ENCODE assay signal across 9 mouse cellular contexts in the genomic region with DNA sequence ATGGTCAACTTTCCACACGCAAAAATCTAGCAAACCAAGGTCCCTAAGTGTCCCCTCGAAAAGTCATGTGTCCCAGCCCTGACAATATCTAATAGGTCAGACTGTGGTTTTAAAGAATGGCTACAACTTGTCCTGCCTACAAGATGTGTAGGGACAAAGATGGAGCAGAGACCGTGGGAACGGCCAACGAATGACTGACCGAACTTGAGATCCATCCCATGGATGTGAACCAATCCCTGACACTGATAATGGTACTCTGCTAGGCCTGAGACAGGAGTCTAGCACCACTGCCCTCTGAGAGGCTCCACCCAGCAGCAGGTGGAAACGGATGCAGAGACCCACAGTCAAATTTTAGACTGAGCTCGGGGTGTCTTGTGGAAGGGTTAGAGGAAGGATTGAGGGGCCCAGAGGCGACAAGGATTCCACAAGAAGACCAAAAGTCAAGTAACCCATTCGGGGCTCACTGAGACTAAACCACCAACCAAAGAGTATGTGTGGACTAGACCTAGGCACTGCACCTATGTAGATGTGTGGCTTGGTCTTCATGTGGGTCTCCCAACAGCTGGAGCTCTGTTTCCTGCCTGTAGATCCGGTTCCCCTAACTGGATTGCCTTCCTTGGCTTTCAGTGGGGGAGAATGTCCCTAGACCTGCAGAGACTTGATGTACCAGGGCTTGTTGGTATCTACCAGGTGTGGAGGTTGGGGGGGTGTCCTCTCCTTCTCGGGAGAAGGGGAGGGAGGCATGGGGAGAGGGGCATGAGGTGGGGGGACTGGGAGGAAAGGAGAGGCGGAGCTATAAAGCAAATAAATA. TPM values are rescaled to one million over a fixed set of nuclear protein-coding genes. Genes with fewer than 3 reads are reported as not detected.
DNase-seq lines count a peak whose midpoint lies in the region; ATAC-seq lines count a peak whose summit lies in the region.
"Had no signal": no experiment of that assay in that cellular context is flagged by ENCODE, and none has a peak within 500 bp of the region (broad histone marks: within the 10 kb centered on the region; RNA-seq: fewer than 3 reads in every experiment).

No protein-coding gene starts in this region.

- ATAC-seq in liver, embryonic 11.5 days (replicated peaks; ENCODE audit: low FRiP score), result no peak
- no peak for ATAC-seq in embryonic facial prominence, embryonic 11.5 days (replicated peaks; ENCODE audit: insufficient number of reproducible peaks, low FRiP score, low TSS enrichment, low read depth)
- ATAC-seq in intestine, embryonic 14.5 days (replicated peaks; ENCODE audit: low FRiP score, low TSS enrichment, low read depth), result no peak
- no peak for ATAC-seq in neural tube, embryonic 12.5 days (ENCODE audit: low FRiP score, low read depth)
- no peak for ATAC-seq in erythroid progenitor cell, adult 5-6 weeks (replicated peaks; ENCODE audit: low FRiP score, poor library complexity, severe bottlenecking)

- H3K9ac ChIP-seq in liver, embryonic 11.5 days (ENCODE audit: low read depth, low read length), result peak overlapping the region; percentile 67
- peak overlapping the region; percentile 57 for H3K9ac ChIP-seq in embryonic facial prominence, embryonic 11.5 days (replicated peaks; ENCODE audit: low read length)
- peak overlapping the region; percentile 56; the same call in 1 of the 2 replicates for H3K9ac ChIP-seq in intestine, embryonic 14.5 days (ENCODE audit: low read length)
- H3K9ac ChIP-seq in neural tube, embryonic 12.5 days, result peak overlapping the region; percentile 70

- peak overlapping the region; percentile 71 for H3K4me3 ChIP-seq in liver, embryonic 11.5 days (ENCODE audit: low read depth, low read length)
- peak overlapping the region; percentile 59 for H3K4me3 ChIP-seq in embryonic facial prominence, embryonic 11.5 days (ENCODE audit: low read depth, low read length)
- peak overlapping the region; percentile 87 for H3K4me3 ChIP-seq in intestine, embryonic 14.5 days (ENCODE audit: low read depth, low read length)
- peak overlapping the region; percentile 58 for H3K4me3 ChIP-seq in neural tube, embryonic 12.5 days

- H3K4me2 ChIP-seq in liver, embryonic 11.5 days, result peak overlapping the region; percentile 96
- H3K4me2 ChIP-seq in embryonic facial prominence, embryonic 11.5 days (ENCODE audit: low read depth, low read length), result peak overlapping the region; percentile 77
- peak overlapping the region; percentile 65 for H3K4me2 ChIP-seq in intestine, embryonic 14.5 days (ENCODE audit: low read length)
- H3K4me2 ChIP-seq in neural tube, embryonic 12.5 days (replicated peaks), result peak overlapping the region; percentile 78

- H3K27ac ChIP-seq in liver, embryonic 11.5 days (ENCODE audit: low read depth, low read length), result 0 out of 2 replicates have a peak overlapping the region, but pooled peaks have one; percentile 17
- no peak overlapping the region for H3K27ac ChIP-seq in embryonic facial prominence, embryonic 11.5 days (replicated peaks; ENCODE audit: low read depth, low read length)
- H3K27ac ChIP-seq in intestine, embryonic 14.5 days (ENCODE audit: low read depth), result peak overlapping the region; percentile 83
- H3K27ac ChIP-seq in neural tube, embryonic 12.5 days, result no peak overlapping the region

- H3K4me1 ChIP-seq in liver, embryonic 11.5 days (replicated peaks; ENCODE audit: control insufficient read depth, insufficient read depth, low read length), result peaks cover 25% of the 10 kb centered on the region
- no peaks in the 10 kb centered on the region for H3K4me1 ChIP-seq in embryonic facial prominence, embryonic 11.5 days (ENCODE audit: control insufficient read depth, insufficient read depth, low read length)
- H3K4me1 ChIP-seq in intestine, embryonic 14.5 days (replicated peaks; ENCODE audit: control insufficient read depth, insufficient read depth, low read length), result peaks cover 9% of the 10 kb centered on the region
- peaks cover 21% of the 10 kb centered on the region for H3K4me1 ChIP-seq in neural tube, embryonic 12.5 days

- 51% methylated on average over 13 of the region's 13 CpGs for WGBS in liver, embryonic 11.5 days
- WGBS in embryonic facial prominence, embryonic 11.5 days, result 58% methylated on average over 13 of the region's 13 CpGs
- 59% methylated on average over 13 of the region's 13 CpGs for WGBS in intestine, embryonic 14.5 days
- 62% methylated on average over 13 of the region's 13 CpGs for WGBS in neural tube, embryonic 12.5 days

- no peak for DNase-seq in liver, embryonic 11.5 days (ENCODE audit: low spot score)
- no peak for DNase-seq in liver
- no peak for DNase-seq in embryonic facial prominence, embryonic 11.5 days (ENCODE audit: low spot score)
- DNase-seq in intestine, embryonic 14.5 days (ENCODE audit: low spot score), result no peak
- no peak for DNase-seq in left cerebral cortex, adult 11 months (ENCODE audit: low spot score)
- no peak for DNase-seq in lung, postnatal 4 days

- H3K27me3 ChIP-seq in liver, embryonic 11.5 days (replicated peaks; ENCODE audit: control insufficient read depth, insufficient read depth, low read length), result no peaks in the 10 kb centered on the region
- no peaks in the 10 kb centered on the region for H3K27me3 ChIP-seq in embryonic facial prominence, embryonic 11.5 days (ENCODE audit: control insufficient read depth, insufficient read depth, low read length)
- H3K27me3 ChIP-seq in intestine, embryonic 14.5 days (replicated peaks; ENCODE audit: control insufficient read depth, insufficient read depth, low read length), result no peaks in the 10 kb centered on the region
- H3K27me3 ChIP-seq in neural tube, embryonic 12.5 days (replicated peaks), result no peaks in the 10 kb centered on the region

- H3K36me3 ChIP-seq in liver, embryonic 11.5 days (ENCODE audit: control insufficient read depth, insufficient read depth, low read length), result no peaks in the 10 kb centered on the region
- H3K36me3 ChIP-seq in embryonic facial prominence, embryonic 11.5 days (replicated peaks; ENCODE audit: control insufficient read depth, insufficient read depth, low read depth, low read length), result no peaks in the 10 kb centered on the region
- H3K36me3 ChIP-seq in intestine, embryonic 14.5 days (ENCODE audit: control insufficient read depth, insufficient read depth, low read length), result no peaks in the 10 kb centered on the region
- H3K36me3 ChIP-seq in neural tube, embryonic 12.5 days, result no peaks in the 10 kb centered on the region

- no peaks in the 10 kb centered on the region for H3K9me3 ChIP-seq in liver, embryonic 11.5 days (ENCODE audit: control insufficient read depth, low read length)
- no peaks in the 10 kb centered on the region for H3K9me3 ChIP-seq in embryonic facial prominence, embryonic 11.5 days (replicated peaks; ENCODE audit: control insufficient read depth, low read length)
- H3K9me3 ChIP-seq in intestine, embryonic 14.5 days (ENCODE audit: control insufficient read depth, low read length), result no peaks in the 10 kb centered on the region
- H3K9me3 ChIP-seq in neural tube, embryonic 12.5 days, result no peaks in the 10 kb centered on the region

RNA-seq across cellular contexts. Expression of gene Ubc, which starts 17.2 kb away (rescaled TPM):
- 772 and 827 TPM in 2 replicates for polyA plus RNA-seq in liver, embryonic 11.5 days (2014; fragmentation: Nextera tagmentation; extraction: Ambion mirVana)
- polyA plus RNA-seq in embryonic facial prominence, embryonic 11.5 days (2014; fragmentation: Nextera tagmentation; extraction: Ambion mirVana), result 1,016 and 1,055 TPM in 2 replicates
- polyA plus RNA-seq in intestine, embryonic 14.5 days (2014; fragmentation: Nextera tagmentation; extraction: Ambion mirVana), result 949 and 989 TPM in 2 replicates
- polyA plus RNA-seq in neural tube, embryonic 12.5 days (2016; fragmentation: Nextera tagmentation; extraction: Ambion mirVana), result 1,083 and 1,154 TPM in 2 replicates
- total RNA-seq in erythroid progenitor cell, adult 5-6 weeks (2015; ENCODE audit: low replicate concordance), result 158 and 186 TPM in 2 replicates
- 215 and 222 TPM in 2 replicates for total RNA-seq in erythroid progenitor cell, adult 5-6 weeks (2017; ENCODE audit: low replicate concordance)

RNA-seq across cellular contexts. Expression of gene Gm10382, which starts 18.1 kb away (rescaled TPM):
- 0.18 and 0.34 TPM in 2 replicates for polyA plus RNA-seq in liver, embryonic 11.5 days (2014; fragmentation: Nextera tagmentation; extraction: Ambion mirVana)
- polyA plus RNA-seq in embryonic facial prominence, embryonic 11.5 days (2014; fragmentation: Nextera tagmentation; extraction: Ambion mirVana), result not detected in 2 replicates
- polyA plus RNA-seq in intestine, embryonic 14.5 days (2014; fragmentation: Nextera tagmentation; extraction: Ambion mirVana), result 0.15 and 0.30 TPM in 2 replicates
- 0.92 and 1.1 TPM in 2 replicates for polyA plus RNA-seq in neural tube, embryonic 12.5 days (2016; fragmentation: Nextera tagmentation; extraction: Ambion mirVana)
- total RNA-seq in erythroid progenitor cell, adult 5-6 weeks (2015; ENCODE audit: low replicate concordance), result not detected in 2 replicates
- not detected in 2 replicates for total RNA-seq in erythroid progenitor cell, adult 5-6 weeks (2017; ENCODE audit: low replicate concordance)
- total RNA-seq: adrenal gland, postnatal 25 days had no signal

RNA-seq across cellular contexts. Expression of gene Dhx37, which starts 26.7 kb away (rescaled TPM):
- 18.5 and 19.4 TPM in 2 replicates for polyA plus RNA-seq in liver, embryonic 11.5 days (2014; fragmentation: Nextera tagmentation; extraction: Ambion mirVana)
- polyA plus RNA-seq in embryonic facial prominence, embryonic 11.5 days (2014; fragmentation: Nextera tagmentation; extraction: Ambion mirVana), result 7.2 and 9.0 TPM in 2 replicates
- 9.6 and 11.3 TPM in 2 replicates for polyA plus RNA-seq in intestine, embryonic 14.5 days (2014; fragmentation: Nextera tagmentation; extraction: Ambion mirVana)
- 15.0 and 15.6 TPM in 2 replicates for polyA plus RNA-seq in neural tube, embryonic 12.5 days (2016; fragmentation: Nextera tagmentation; extraction: Ambion mirVana)
- 3.2 and 5.0 TPM in 2 replicates for total RNA-seq in erythroid progenitor cell, adult 5-6 weeks (2015; ENCODE audit: low replicate concordance)
- total RNA-seq in erythroid progenitor cell, adult 5-6 weeks (2017; ENCODE audit: low replicate concordance), result 3.6 and 15.9 TPM in 2 replicates

RNA-seq across cellular contexts. Expression of gene Bri3bp, which starts 34.1 kb away (rescaled TPM):
- 63.6 and 67.9 TPM in 2 replicates for polyA plus RNA-seq in liver, embryonic 11.5 days (2014; fragmentation: Nextera tagmentation; extraction: Ambion mirVana)
- 26.3 and 29.2 TPM in 2 replicates for polyA plus RNA-seq in embryonic facial prominence, embryonic 11.5 days (2014; fragmentation: Nextera tagmentation; extraction: Ambion mirVana)
- 48.4 and 50.9 TPM in 2 replicates for polyA plus RNA-seq in intestine, embryonic 14.5 days (2014; fragmentation: Nextera tagmentation; extraction: Ambion mirVana)
- polyA plus RNA-seq in neural tube, embryonic 12.5 days (2016; fragmentation: Nextera tagmentation; extraction: Ambion mirVana), result 37.0 and 39.2 TPM in 2 replicates
- total RNA-seq in erythroid progenitor cell, adult 5-6 weeks (2015; ENCODE audit: low replicate concordance), result 5.4 and 10.5 TPM in 2 replicates
- 2.0 and 2.4 TPM in 2 replicates for total RNA-seq in erythroid progenitor cell, adult 5-6 weeks (2017; ENCODE audit: low replicate concordance)

Comparison
In these comparisons a context has a peak if more than half of its experiments do, and no peak if none do; other contexts are left out.
1. H3K27ac ChIP-seq: peak in liver, embryonic 11.5 days (single experiment) and intestine, embryonic 14.5 days (single experiment); none in embryonic facial prominence, embryonic 11.5 days (single experiment) and neural tube, embryonic 12.5 days (single experiment).
2. Peak in every context shown above with its lines, with median percentiles within 50 percentile points of each other: H3K4me2 ChIP-seq, H3K4me3 ChIP-seq and H3K9ac ChIP-seq.